Mouse (Mus musculus): Measurements from ENCODE around the gene Myl6b. TPM values are rescaled to one million over a fixed set of nuclear protein-coding genes. Genes with fewer than 3 reads are reported as not detected.
A peak's percentile ranks its signal among the peaks of the same experiment; 100 is the strongest.

Gene Myl6b
- polyA plus RNA-seq, 1 experiment from 2014 or later, result 4.3 TPM

DNA sequence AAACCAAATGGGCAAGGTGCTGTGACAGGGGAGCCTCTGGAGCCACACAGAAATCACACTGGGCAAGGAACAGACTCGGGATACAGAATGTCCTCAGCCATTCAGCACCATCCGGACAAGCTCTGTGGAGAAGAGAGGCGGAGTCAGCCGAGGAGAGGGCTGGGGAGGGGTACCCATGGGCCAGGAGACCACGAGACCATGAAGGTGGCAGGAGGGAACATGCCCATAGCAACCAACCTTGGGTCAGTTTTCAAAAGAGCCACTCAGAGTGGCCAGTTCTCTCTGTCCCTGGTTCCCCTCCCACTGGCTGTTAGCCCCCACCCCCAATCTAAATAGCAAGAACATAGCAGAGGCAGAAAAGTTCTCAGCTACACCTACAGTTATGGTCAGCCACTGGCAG, 7.6 kb downstream of the Myl6b start:
- ATAC-seq (ENCODE audit: borderline replicate concordance, extremely low read depth, low FRiP score, low TSS enrichment), result no peak
- H3K36me3 ChIP-seq, result peaks cover 52% of the 10 kb centered on the region
- no peaks in the 10 kb centered on the region for H3K9me3 ChIP-seq
- H3K27ac ChIP-seq, result peak overlapping the region; percentile 73
- no peaks in the 10 kb centered on the region for H3K27me3 ChIP-seq
- no peak overlapping the region for H3K9ac ChIP-seq
- H3K4me2 ChIP-seq, result peak overlapping the region; percentile 77
- WGBS, result 47% methylated on average over 5 of the region's 5 CpGs
- H3K4me1 ChIP-seq, result peaks cover 32% of the 10 kb centered on the region
- peak overlapping the region; percentile 83 for H3K4me3 ChIP-seq

DNA sequence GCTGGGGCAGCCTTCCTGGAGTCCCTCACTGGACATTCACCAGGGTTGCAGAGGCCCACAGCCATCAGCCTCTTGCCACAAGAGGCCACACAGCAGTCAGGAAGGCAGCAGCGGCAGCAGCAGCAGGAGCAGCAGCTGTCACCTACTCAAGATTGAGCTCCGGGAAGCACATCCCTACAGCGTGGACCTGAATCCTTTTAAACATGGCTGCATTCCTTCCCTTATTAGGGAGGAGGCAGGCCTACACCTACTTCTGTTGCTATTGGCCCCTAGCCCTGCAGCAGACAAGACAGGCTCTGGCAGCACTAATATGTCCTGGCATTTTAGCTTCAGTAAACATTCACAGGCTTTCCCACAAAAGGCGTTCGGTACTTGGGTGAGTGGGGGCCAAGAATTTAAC, 8.3 kb downstream of the Myl6b start:
- 39% methylated on average over 5 of the region's 5 CpGs for WGBS
- ATAC-seq (ENCODE audit: borderline replicate concordance, extremely low read depth, low FRiP score, low TSS enrichment), result no peak
- no peak overlapping the region for H3K9ac ChIP-seq
- H3K4me1 ChIP-seq, result peaks cover 29% of the 10 kb centered on the region
- no peak overlapping the region for H3K4me3 ChIP-seq
- H3K9me3 ChIP-seq, result no peaks in the 10 kb centered on the region
- H3K4me2 ChIP-seq, result no peak overlapping the region
- peak overlapping the region; percentile 73 for H3K27ac ChIP-seq
- no peaks in the 10 kb centered on the region for H3K27me3 ChIP-seq
- H3K36me3 ChIP-seq, result peaks cover 59% of the 10 kb centered on the region

- Histone ChIP-seq H3K4me2 (no peak overlapping the region), H3K27ac (peak overlapping the region; percentile 73; the same call in 1 of the 2 replicates), H3K9ac (no peak overlapping the region), H3K36me3 (peaks cover 62% of the 10 kb centered on the region), H3K27me3 (no peaks in the 10 kb centered on the region), H3K9me3 (no peaks in the 10 kb centered on the region), H3K4me3 (no peak overlapping the region), H3K4me1 (peaks cover 25% of the 10 kb centered on the region)
- ATAC-seq (ENCODE audit: borderline replicate concordance, extremely low read depth, low FRiP score, low TSS enrichment), result no peak
- 37% methylated on average over 4 of the region's 4 CpGs for WGBS
These were observed 8.7 kb downstream of the Myl6b start for GRCm38 (mm10) chr10:128489785-128490184.

DNA sequence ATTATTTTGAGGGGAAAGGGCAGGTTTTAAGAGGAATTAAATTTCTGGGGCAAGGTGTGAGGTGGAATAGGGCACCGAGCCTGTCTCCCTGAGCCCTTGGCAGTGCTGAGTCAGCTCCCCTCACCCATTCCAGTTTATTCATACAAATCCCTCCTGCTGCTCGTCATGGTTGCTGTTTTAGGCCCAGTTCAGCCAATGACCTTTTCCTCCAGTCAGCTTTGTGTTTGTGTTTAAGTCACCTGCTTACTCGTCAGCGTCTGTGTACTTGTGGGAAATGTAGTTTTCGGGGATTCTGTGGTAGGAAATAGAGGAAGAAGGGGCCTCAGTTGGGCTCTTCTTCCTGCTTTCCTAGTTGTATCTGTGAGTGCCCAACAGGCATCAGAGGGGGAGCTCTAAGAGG, 9.1 kb downstream of the Myl6b start:
- H3K27me3 ChIP-seq, result no peaks in the 10 kb centered on the region
- no peak overlapping the region for H3K9ac ChIP-seq
- WGBS, result 55% methylated on average over 5 of the region's 5 CpGs
- H3K36me3 ChIP-seq, result peaks cover 66% of the 10 kb centered on the region
- H3K4me1 ChIP-seq, result peaks cover 21% of the 10 kb centered on the region
- H3K27ac ChIP-seq, result no peak overlapping the region
- no peak overlapping the region for H3K4me2 ChIP-seq
- no peak for ATAC-seq (ENCODE audit: borderline replicate concordance, extremely low read depth, low FRiP score, low TSS enrichment)
- no peaks in the 10 kb centered on the region for H3K9me3 ChIP-seq
- no peak overlapping the region for H3K4me3 ChIP-seq

DNA sequence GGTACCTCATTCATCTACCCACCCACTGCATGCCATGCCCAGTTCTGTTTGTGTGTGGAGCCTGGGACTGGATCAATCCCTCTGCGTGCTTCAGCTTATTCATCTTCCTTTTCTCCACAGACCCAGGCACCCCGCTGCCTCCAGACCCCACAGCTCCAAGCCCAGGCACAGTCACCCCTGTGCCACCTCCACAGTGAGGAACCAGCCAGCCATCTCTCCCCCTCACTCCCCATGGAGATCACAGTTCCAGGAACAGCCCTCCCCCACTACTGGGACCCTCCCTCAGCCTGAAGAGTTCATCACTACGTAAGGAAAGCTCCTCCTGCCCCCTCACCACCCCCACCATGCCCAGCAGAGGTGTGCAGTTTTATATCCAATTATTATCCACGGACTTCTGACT, 9.7 kb downstream of the Myl6b start:
- no peak overlapping the region for H3K4me2 ChIP-seq
- WGBS, result 71% methylated on average over 4 of the region's 4 CpGs
- no peak overlapping the region for H3K9ac ChIP-seq
- H3K4me1 ChIP-seq, result peaks cover 21% of the 10 kb centered on the region
- no peaks in the 10 kb centered on the region for H3K9me3 ChIP-seq
- no peak overlapping the region for H3K4me3 ChIP-seq
- H3K27me3 ChIP-seq, result no peaks in the 10 kb centered on the region
- ATAC-seq (ENCODE audit: borderline replicate concordance, extremely low read depth, low FRiP score, low TSS enrichment), result no peak
- peaks cover 72% of the 10 kb centered on the region for H3K36me3 ChIP-seq
- H3K27ac ChIP-seq, result no peak overlapping the region

DNA sequence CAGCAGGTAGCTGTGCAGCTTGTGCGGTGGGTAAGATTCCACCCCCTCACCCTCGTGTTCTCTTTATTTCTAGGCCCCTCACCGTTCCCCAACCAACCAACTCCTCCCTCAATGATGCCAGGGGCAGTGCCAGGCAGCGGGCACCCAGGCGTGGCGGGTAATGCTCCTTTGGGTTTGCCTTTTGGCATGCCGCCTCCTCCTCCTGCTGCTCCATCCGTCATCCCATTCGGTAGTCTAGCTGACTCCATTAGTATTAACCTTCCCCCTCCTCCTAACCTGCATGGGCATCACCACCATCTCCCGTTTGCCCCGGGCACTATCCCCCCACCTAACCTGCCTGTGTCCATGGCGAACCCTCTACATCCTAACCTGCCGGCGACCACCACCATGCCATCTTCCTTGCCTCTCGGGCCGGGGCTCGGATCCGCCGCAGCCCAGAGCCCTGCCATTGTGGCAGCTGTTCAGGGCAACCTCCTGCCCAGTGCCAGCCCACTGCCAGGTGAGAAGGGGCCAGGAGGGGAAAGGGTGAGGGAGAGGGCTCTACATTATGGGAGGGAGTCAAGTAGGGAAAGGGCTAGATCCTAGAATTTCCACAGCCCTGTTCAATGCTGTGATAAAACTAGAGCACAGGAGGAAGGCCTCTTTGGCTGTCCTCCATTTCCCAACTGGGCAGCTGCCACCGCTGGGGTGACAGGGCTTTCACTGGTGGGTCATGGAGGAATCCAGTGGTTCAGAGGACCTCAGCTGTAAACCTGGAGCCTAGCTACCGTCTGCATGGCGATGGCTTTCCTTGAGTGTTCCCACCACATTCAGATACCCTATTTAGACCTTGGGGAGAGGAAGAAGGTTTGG, 10.4 kb downstream of the Myl6b start:
- whole genome bisulfite sequencing, result 85% methylated on average over 22 of the region's 22 CpGs

DNA sequence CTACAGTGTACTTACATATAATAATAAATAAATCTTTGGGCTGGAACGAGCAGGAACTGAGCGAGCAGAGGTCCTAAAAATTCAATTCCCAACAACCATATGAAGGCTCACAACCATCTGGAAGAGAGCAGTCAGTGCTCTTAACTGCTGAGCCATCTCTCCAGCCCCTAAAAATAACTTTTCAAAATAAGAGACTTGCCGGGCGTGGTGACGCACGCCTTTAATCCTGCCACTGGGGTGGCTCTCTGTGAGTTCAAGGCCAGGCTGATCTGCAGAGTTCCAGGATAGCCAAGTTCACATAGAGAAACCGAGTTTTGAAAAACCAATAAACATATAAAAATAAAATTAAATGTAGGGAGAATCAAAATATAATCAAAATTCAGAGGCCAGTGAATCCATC, 12.1 kb downstream of the Myl6b start:
- Histone ChIP-seq H3K4me2 (no peak overlapping the region), H3K4me1 (peaks cover 9% of the 10 kb centered on the region), H3K27ac (no peak overlapping the region), H3K9me3 (no peaks in the 10 kb centered on the region), H3K4me3 (no peak overlapping the region), H3K36me3 (peaks cover 95% of the 10 kb centered on the region), H3K9ac (no peak overlapping the region), H3K27me3 (no peaks in the 10 kb centered on the region)
- WGBS, result 85% methylated on average over 7 of the region's 7 CpGs
- ATAC-seq (ENCODE audit: borderline replicate concordance, extremely low read depth, low FRiP score, low TSS enrichment), result no peak

More for the DNA sequence above, 10.4 kb downstream of the Myl6b start:
- Histone ChIP-seq H3K4me2 (no peak overlapping the region), H3K36me3 (peaks cover 79% of the 10 kb centered on the region), H3K4me1 (peaks cover 21% of the 10 kb centered on the region), H3K27me3 (no peaks in the 10 kb centered on the region), H3K9ac (no peak overlapping the region), H3K9me3 (no peaks in the 10 kb centered on the region), H3K4me3 (no peak overlapping the region), H3K27ac (no peak overlapping the region)
- ATAC-seq (ENCODE audit: borderline replicate concordance, extremely low read depth, low FRiP score, low TSS enrichment), result no peak

- WGBS, result 86% methylated on average over 11 of the region's 12 CpGs
- H3K4me1 ChIP-seq, result no peaks in the 10 kb centered on the region
- no peak overlapping the region for H3K27ac ChIP-seq
- H3K36me3 ChIP-seq, result peaks cover 87% of the 10 kb centered on the region
- H3K27me3 ChIP-seq, result no peaks in the 10 kb centered on the region
- no peak overlapping the region for H3K4me2 ChIP-seq
- H3K4me3 ChIP-seq, result no peak overlapping the region
- no peak for ATAC-seq (ENCODE audit: borderline replicate concordance, extremely low read depth, low FRiP score, low TSS enrichment)
- H3K9ac ChIP-seq, result no peak overlapping the region
- no peaks in the 10 kb centered on the region for H3K9me3 ChIP-seq
These were observed 24.1 kb downstream of the Myl6b start for GRCm38 (mm10) chr10:128474366-128474765.

DNA sequence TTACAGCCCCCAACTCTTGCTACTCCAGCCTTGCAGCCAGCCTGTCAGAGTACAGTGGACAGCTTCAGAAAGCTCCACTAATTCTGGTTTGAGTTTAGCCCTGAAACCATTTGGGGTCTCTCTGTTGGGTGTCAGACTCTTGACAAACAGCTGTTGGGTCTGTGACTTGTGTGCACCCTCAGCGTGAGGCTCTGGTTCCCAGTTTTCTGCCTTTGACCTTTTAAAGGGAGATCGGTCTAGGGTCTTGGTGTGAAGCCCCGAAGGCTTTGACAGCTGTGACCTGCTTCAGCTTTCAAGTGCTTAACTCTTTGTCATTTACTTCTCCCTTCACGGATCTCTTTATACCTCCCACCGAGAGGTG, 38.2 kb downstream of the Myl6b start:
- Histone ChIP-seq H3K4me2 (peak overlapping the region; percentile 62), H3K9ac (peak overlapping the region; percentile 96), H3K27ac (peak overlapping the region; percentile 97), H3K36me3 (peaks cover 37% of the 10 kb centered on the region), H3K4me3 (peak overlapping the region; percentile 78), H3K4me1 (peaks cover 14% of the 10 kb centered on the region), H3K9me3 (no peaks in the 10 kb centered on the region), H3K27me3 (no peaks in the 10 kb centered on the region)
- 4% methylated on average over 5 of the region's 5 CpGs for WGBS
- no peak for ATAC-seq (ENCODE audit: borderline replicate concordance, extremely low read depth, low FRiP score, low TSS enrichment)

- no peaks in the 10 kb centered on the region for H3K27me3 ChIP-seq
- peaks cover 32% of the 10 kb centered on the region for H3K36me3 ChIP-seq
- H3K4me3 ChIP-seq, result peak overlapping the region; percentile 78
- peak overlapping the region; percentile 62 for H3K4me2 ChIP-seq
- under 1% methylated on average over 35 of the region's 67 CpGs for WGBS
- H3K4me1 ChIP-seq, result peaks cover 14% of the 10 kb centered on the region
- no peaks in the 10 kb centered on the region for H3K9me3 ChIP-seq
- peak overlapping the region; percentile 96 for H3K9ac ChIP-seq
- ATAC-seq (ENCODE audit: borderline replicate concordance, extremely low read depth, low FRiP score, low TSS enrichment), result peak; percentile 74
- H3K27ac ChIP-seq, result peak overlapping the region; percentile 97
These were observed 38.8 kb downstream of the Myl6b start for GRCm38 (mm10) chr10:128459409-128460269.

GRCm38 (mm10) chr10:128458719-128459408, 39.6 kb downstream of the Myl6b start, which contains the start of gene Smarcc2:
Gene Smarcc2, plus strand, starts transcription at chr10:128459248.
- H3K27me3 ChIP-seq, result no peaks in the 10 kb centered on the region
- H3K4me1 ChIP-seq, result peaks cover 14% of the 10 kb centered on the region
- peak within 1 kb of the TSS; percentile 78 for H3K4me3 ChIP-seq
- H3K27ac ChIP-seq, result peak within 1 kb of the TSS; percentile 97
- H3K9me3 ChIP-seq, result no peaks in the 10 kb centered on the region
- peak within 1 kb of the TSS; percentile 96 for H3K9ac ChIP-seq
- ATAC-seq (ENCODE audit: borderline replicate concordance, extremely low read depth, low FRiP score, low TSS enrichment), result peak; percentile 83
- WGBS, result 1% methylated on average over 70 of the region's 86 CpGs
- H3K4me2 ChIP-seq, result peak within 1 kb of the TSS; percentile 62
- peaks cover 24% of the 10 kb centered on the region for H3K36me3 ChIP-seq

All from lung, embryonic 15.5 days (tissue).